Mouse (Mus musculus): Measurements from ENCODE around the gene Krtap6-1.
"Not testable (repeated sequence)": the region's sequence is repeated elsewhere in the genome, so short reads cannot be mapped to it uniquely, and the experiment has no call there.

The Krtap6-1 gene

DNA sequence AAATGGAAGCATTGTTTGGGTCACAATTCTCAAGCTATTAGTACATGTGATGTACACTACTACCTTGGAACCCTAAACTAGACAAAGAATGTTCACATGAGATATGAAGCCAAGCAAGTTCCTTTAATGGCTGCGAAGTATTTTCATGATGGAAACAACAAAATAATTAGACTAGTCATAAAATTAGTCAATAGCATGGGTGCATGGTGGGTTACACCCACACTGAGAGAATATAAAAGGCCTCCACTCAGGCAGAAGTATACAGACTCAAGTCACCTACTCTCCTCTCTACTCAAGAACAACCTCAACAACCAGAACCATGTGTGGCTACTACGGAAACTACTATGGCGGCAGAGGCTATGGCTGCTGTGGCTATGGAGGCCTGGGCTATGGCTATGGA lies at the start of gene Krtap6-1:
Krtap6-1 (plus strand) TSS at position 301 of the 400 bp plus-strand sequence.
- DNase-seq, result not testable (repeated sequence)

- DNase-seq, result no peak
Observed at GRCm38 (mm10) chr16:89010659-89011058, 20.8 kb upstream of the Krtap6-1 start, which contains the start of gene Krtap22-2. Krtap22-2 (minus strand) TSS chr16:89010759.

DNA sequence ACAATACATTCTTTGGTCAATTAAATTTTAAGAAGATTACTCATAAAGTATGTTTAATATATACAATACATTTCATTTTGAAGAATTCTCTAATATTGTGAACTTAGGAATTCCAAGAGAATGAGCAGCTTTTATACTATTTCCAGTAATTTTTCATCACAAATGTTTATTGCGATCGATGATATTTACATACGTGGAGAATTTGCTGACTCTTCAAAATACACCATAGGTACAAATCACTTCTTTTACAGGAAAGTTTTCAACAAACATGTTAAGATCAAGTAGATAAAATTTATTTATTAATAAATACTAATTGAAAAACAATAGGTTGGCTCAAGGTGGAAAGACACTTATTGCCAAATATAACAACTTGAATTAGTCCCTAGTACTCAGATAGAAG lies 17.5 kb upstream of the Krtap6-1 start:
- no peak for DNase-seq

GRCm38 (mm10) chr16:89014984-89015383 lies 16.5 kb upstream of the Krtap6-1 start, which contains the start of gene Gm10229:
Gm10229 (plus strand) TSS chr16:89015284.
- not testable (repeated sequence) for DNase-seq

DNA sequence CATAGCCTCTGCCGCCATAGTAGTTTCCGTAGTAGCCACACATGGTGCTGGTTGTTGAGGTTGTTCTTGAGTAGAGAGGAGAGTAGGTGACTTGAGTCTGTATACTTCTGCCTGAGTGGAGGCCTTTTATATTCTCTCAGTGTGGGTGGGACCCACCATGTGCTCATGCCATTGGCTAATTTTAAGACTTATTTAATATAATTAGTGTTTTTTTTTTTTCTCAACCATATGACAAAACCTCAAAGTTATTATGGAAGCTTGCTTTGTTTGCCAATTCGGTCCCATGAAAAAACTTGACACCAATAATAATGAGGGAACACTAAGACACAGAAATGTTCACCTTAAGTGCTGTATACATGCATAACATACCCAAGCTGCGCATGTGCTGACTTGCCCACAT lies 9.9 kb downstream of the Krtap6-1 start, which contains the start of gene Gm10228:
Gm10228 (minus strand) TSS at position 101 of the 400 bp plus-strand sequence.
- DNase-seq, result not testable (repeated sequence)

GRCm38 (mm10) chr16:89047783-89048182 lies 16.3 kb downstream of the Krtap6-1 start, which contains the start of gene Krtap6-5:
Krtap6-5 (minus strand) TSS chr16:89047883.
- DNase-seq, result no peak

DNA sequence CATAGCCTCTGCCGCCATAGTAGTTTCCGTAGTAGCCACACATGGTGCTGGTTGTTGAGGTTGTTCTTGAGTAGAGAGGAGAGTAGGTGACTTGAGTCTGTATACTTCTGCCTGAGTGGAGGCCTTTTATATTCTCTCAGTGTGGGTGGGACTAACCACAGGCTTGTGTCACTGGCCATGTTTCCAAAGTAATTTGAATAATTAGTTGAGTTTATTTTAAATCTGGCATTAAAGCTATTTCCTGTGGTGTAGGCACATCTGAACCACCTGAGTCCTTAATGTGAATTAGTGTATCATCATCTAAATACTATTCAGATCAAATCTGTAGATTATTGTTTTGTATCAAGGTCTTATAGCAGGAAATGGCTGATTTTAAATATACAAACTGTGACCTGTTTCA lies 32.4 kb downstream of the Krtap6-1 start, which contains the start of gene 1110025L11Rik:
1110025L11Rik (minus strand) TSS at position 101 of the 400 bp plus-strand sequence.
- not testable (repeated sequence) for DNase-seq

DNA sequence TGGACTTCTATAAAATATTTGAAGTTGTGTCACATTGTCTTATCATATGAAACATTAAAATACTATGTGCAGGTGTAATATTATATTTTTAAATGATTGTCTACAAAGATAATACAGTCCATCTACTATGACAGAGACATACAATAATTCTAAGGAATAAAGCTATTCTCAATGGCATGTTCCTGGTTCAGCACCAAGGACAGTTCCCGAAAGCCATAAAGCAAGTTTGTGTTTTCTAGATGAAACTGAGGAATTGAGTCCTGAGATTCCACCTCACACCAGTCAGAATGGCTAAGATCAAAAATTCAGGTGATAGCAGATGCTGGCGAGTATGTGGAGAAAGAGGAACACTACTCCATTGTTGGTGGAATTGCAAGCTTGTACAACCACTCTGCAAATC lies 39.5 kb downstream of the Krtap6-1 start:
- DNase-seq, result not testable (repeated sequence)
